Mouse (Mus musculus) ovary, postnatal 36 days (tissue): ENCODE measurements around the gene Amz1.

Experiments
- DNase-seq: peaks from one replicate; pipeline ENCODE4 v3.0.0; 2022; ENCODE audit warnings: low spot score, mixed read lengths

Amz1 gene

GRCm38 (mm10) chr5:140723822-140724221 is at the start of gene Amz1:
Gene Amz1 (plus strand): TSS chr5:140724127.
- no peak for DNase-seq

- DNase-seq: no peak
Observed at GRCm38 (mm10) chr5:140675079-140675478, 48.8 kb upstream of the Amz1 start.

- no peak for DNase-seq
Observed at GRCm38 (mm10) chr5:140675640-140676039, 48.3 kb upstream of the Amz1 start.

- no peak for DNase-seq
Observed at GRCm38 (mm10) chr5:140677137-140677536, 46.8 kb upstream of the Amz1 start.

- no peak for DNase-seq
Observed at GRCm38 (mm10) chr5:140680051-140680450, 43.9 kb upstream of the Amz1 start.

- no peak for DNase-seq
Observed at GRCm38 (mm10) chr5:140680950-140681349, 43.0 kb upstream of the Amz1 start.

GRCm38 (mm10) chr5:140682113-140682512 is 41.8 kb upstream of the Amz1 start:
- no peak for DNase-seq

GRCm38 (mm10) chr5:140684343-140685148 is 39.4 kb upstream of the Amz1 start:
- DNase-seq: peak; percentile 34

GRCm38 (mm10) chr5:140688434-140688833 is 35.5 kb upstream of the Amz1 start:
- no peak for DNase-seq

GRCm38 (mm10) chr5:140695987-140696386 is 27.9 kb upstream of the Amz1 start:
- no peak for DNase-seq

GRCm38 (mm10) chr5:140699776-140700175 is 24.2 kb upstream of the Amz1 start:
- no peak for DNase-seq

- no peak for DNase-seq
Observed at GRCm38 (mm10) chr5:140701661-140702060, 22.3 kb upstream of the Amz1 start.

- DNase-seq: peak; percentile 97
Observed at GRCm38 (mm10) chr5:140702103-140702513, 21.8 kb upstream of the Amz1 start, which contains the start of gene Iqce. Gene Iqce (minus strand): TSS chr5:140702378.

- DNase-seq: no peak
Observed at GRCm38 (mm10) chr5:140702618-140703175, 21.2 kb upstream of the Amz1 start.

- DNase-seq: no peak
Observed at GRCm38 (mm10) chr5:140703480-140704377, 20.2 kb upstream of the Amz1 start.

- DNase-seq: peak; percentile 100
Observed at GRCm38 (mm10) chr5:140704378-140705251, 19.3 kb upstream of the Amz1 start, which contains the start of gene Brat1. Gene Brat1 (plus strand): TSS chr5:140705011.

- DNase-seq: no peak
Observed at GRCm38 (mm10) chr5:140705501-140706171, 18.3 kb upstream of the Amz1 start.

GRCm38 (mm10) chr5:140710315-140710714 is 13.6 kb upstream of the Amz1 start:
- no peak for DNase-seq

- no peak for DNase-seq
Observed at GRCm38 (mm10) chr5:140711040-140711439, 12.9 kb upstream of the Amz1 start.

GRCm38 (mm10) chr5:140720773-140721172 is 3.2 kb upstream of the Amz1 start:
- DNase-seq: no peak

GRCm38 (mm10) chr5:140722121-140722520 is 1.8 kb upstream of the Amz1 start:
- no peak for DNase-seq
